Mouse (Mus musculus): ENCODE measurements around the gene Espn.

Espn gene

GRCm38 (mm10) chr4:152178916-152179705 lies 26.9 kb upstream of the Espn start:
- no peak for DNase-seq (ENCODE audit: low read depth, low spot score)

GRCm38 (mm10) chr4:152178344-152178864 lies 26.2 kb upstream of the Espn start:
- DNase-seq (ENCODE audit: low read depth, low spot score), result no peak

GRCm38 (mm10) chr4:152177537-152178343 lies 25.6 kb upstream of the Espn start, which contains the start of gene Acot7:
TSS of gene Acot7 (plus strand) at chr4:152178134.
- peak; percentile 89 for DNase-seq (ENCODE audit: low read depth, low spot score)

GRCm38 (mm10) chr4:152177174-152177536 lies 25.0 kb upstream of the Espn start:
- DNase-seq (ENCODE audit: low read depth, low spot score), result no peak

GRCm38 (mm10) chr4:152176638-152177037 lies 24.5 kb upstream of the Espn start:
- DNase-seq (ENCODE audit: low read depth, low spot score), result no peak

- DNase-seq (ENCODE audit: low read depth, low spot score), result no peak
Observed at GRCm38 (mm10) chr4:152173956-152174355, 21.8 kb upstream of the Espn start.

- DNase-seq (ENCODE audit: low read depth, low spot score), result no peak
Observed at GRCm38 (mm10) chr4:152173041-152173440, 20.9 kb upstream of the Espn start.

- no peak for DNase-seq (ENCODE audit: low read depth, low spot score)
Observed at GRCm38 (mm10) chr4:152171543-152171942, 19.4 kb upstream of the Espn start.

GRCm38 (mm10) chr4:152170286-152170685 lies 18.1 kb upstream of the Espn start:
- DNase-seq (ENCODE audit: low read depth, low spot score), result no peak

- DNase-seq (ENCODE audit: low read depth, low spot score), result no peak
Observed at GRCm38 (mm10) chr4:152169103-152169502, 16.9 kb upstream of the Espn start.

- no peak for DNase-seq (ENCODE audit: low read depth, low spot score)
Observed at GRCm38 (mm10) chr4:152168052-152168451, 15.9 kb upstream of the Espn start.

- no peak for DNase-seq (ENCODE audit: low read depth, low spot score)
Observed at GRCm38 (mm10) chr4:152165036-152165931, 13.1 kb upstream of the Espn start.

GRCm38 (mm10) chr4:152162748-152163147 lies 10.6 kb upstream of the Espn start:
- DNase-seq (ENCODE audit: low read depth, low spot score), result no peak

GRCm38 (mm10) chr4:152161601-152162000 lies 9.4 kb upstream of the Espn start:
- DNase-seq (ENCODE audit: low read depth, low spot score), result no peak

- DNase-seq (ENCODE audit: low read depth, low spot score), result no peak
Observed at GRCm38 (mm10) chr4:152160748-152161147, 8.6 kb upstream of the Espn start.

GRCm38 (mm10) chr4:152159285-152159678 lies 7.1 kb upstream of the Espn start:
- DNase-seq (ENCODE audit: low read depth, low spot score), result no peak

GRCm38 (mm10) chr4:152158585-152159284 lies 6.6 kb upstream of the Espn start, which contains the start of gene Hes2:
TSS of gene Hes2 (plus strand) at chr4:152158867.
- DNase-seq (ENCODE audit: low read depth, low spot score), result no peak

- DNase-seq (ENCODE audit: low read depth, low spot score), result no peak
Observed at GRCm38 (mm10) chr4:152157779-152158584, 5.8 kb upstream of the Espn start.

- no peak for DNase-seq (ENCODE audit: low read depth, low spot score)
Observed at GRCm38 (mm10) chr4:152155019-152155418, 2.8 kb upstream of the Espn start.

- DNase-seq (ENCODE audit: low read depth, low spot score), result no peak
Observed at GRCm38 (mm10) chr4:152153771-152154177, 1.6 kb upstream of the Espn start.

Data from brain, embryonic 18.5 days (tissue).